Mouse (Mus musculus): ENCODE data around the gene Ace3.
"Not testable (repeated sequence)": the region's sequence is repeated elsewhere in the genome, so short reads cannot be mapped to it uniquely, and the experiment has no call there.

Ace3 gene

GRCm38 (mm10) chr11:105984452-105984851, 10.0 kb upstream of the Ace3 start:
- no peak for DNase-seq

GRCm38 (mm10) chr11:105987446-105987845, 7.0 kb upstream of the Ace3 start:
- no peak for DNase-seq

GRCm38 (mm10) chr11:105989446-105989845, 5.0 kb upstream of the Ace3 start:
- no peak for DNase-seq

- DNase-seq, result peak; percentile 29
These were observed 4.2 kb upstream of the Ace3 start for GRCm38 (mm10) chr11:105990231-105990630.

GRCm38 (mm10) chr11:106000062-106000461, 5.6 kb downstream of the Ace3 start:
- no peak for DNase-seq

GRCm38 (mm10) chr11:106001718-106002117, 7.2 kb downstream of the Ace3 start:
- DNase-seq, result peak; percentile 48

- DNase-seq, result peak; percentile 55
These were observed 10.1 kb downstream of the Ace3 start for GRCm38 (mm10) chr11:106004576-106004975.

GRCm38 (mm10) chr11:106005970-106006369, 11.5 kb downstream of the Ace3 start:
- DNase-seq, result peak; percentile 90

- DNase-seq, result peak; percentile 83
These were observed 13.3 kb downstream of the Ace3 start, which contains the start of gene Kcnh6 for GRCm38 (mm10) chr11:106007821-106008220. Gene Kcnh6, plus strand, starts transcription at chr11:106008124.

- no peak for DNase-seq
These were observed 18.2 kb downstream of the Ace3 start for GRCm38 (mm10) chr11:106012711-106013110.

- DNase-seq, result peak; percentile 46
These were observed 19.2 kb downstream of the Ace3 start for GRCm38 (mm10) chr11:106013556-106014225.

- DNase-seq, result no peak
These were observed 22.0 kb downstream of the Ace3 start for GRCm38 (mm10) chr11:106016440-106016839.

GRCm38 (mm10) chr11:106020051-106020763, 25.7 kb downstream of the Ace3 start:
- DNase-seq, result no peak

GRCm38 (mm10) chr11:106025774-106026173, 31.3 kb downstream of the Ace3 start:
- no peak for DNase-seq

GRCm38 (mm10) chr11:106026465-106027151, 32.1 kb downstream of the Ace3 start:
- peak; percentile 71 for DNase-seq

- no peak for DNase-seq
These were observed 33.1 kb downstream of the Ace3 start for GRCm38 (mm10) chr11:106027607-106028006.

- DNase-seq, result not testable (repeated sequence)
These were observed 37.6 kb downstream of the Ace3 start for GRCm38 (mm10) chr11:106032074-106032473.

GRCm38 (mm10) chr11:106033491-106033919, 39.0 kb downstream of the Ace3 start:
- DNase-seq, result peak; percentile 50

- DNase-seq, result no peak
These were observed 40.5 kb downstream of the Ace3 start for GRCm38 (mm10) chr11:106034986-106035385.

- peak; percentile 98 for DNase-seq
These were observed 42.3 kb downstream of the Ace3 start, which contains the start of gene Dcaf7 for GRCm38 (mm10) chr11:106036548-106037417. Gene Dcaf7, plus strand, starts transcription at chr11:106036872.

GRCm38 (mm10) chr11:106037418-106037751, 42.9 kb downstream of the Ace3 start:
- DNase-seq, result no peak

GRCm38 (mm10) chr11:106044349-106044748, 49.9 kb downstream of the Ace3 start:
- no peak for DNase-seq

GRCm38 (mm10) chr11:106045256-106045655, 50.8 kb downstream of the Ace3 start:
- DNase-seq, result no peak

Data from kidney, postnatal 14 days (tissue).